Mouse (Mus musculus) small intestine, adult 2 months (tissue): ENCODE data around the gene Fbxl20.

Experiments used
- CTCF ChIP-seq: fragments of 200-500 bp; IDR thresholded peaks from 2 replicates; pipeline ENCODE4 v1.5.1; 2012; ENCODE audit warnings: low read depth, mild to moderate bottlenecking, control low read depth, inconsistent platforms, low read length, moderate library complexity, mixed read lengths; ENCODE audit not compliant: insufficient replicate concordance, insufficient read length; ENCODE audit errors: extremely low read depth
- POLR2A ChIP-seq: fragments of 200-500 bp; IDR thresholded peaks from 2 replicates; pipeline ENCODE4 v1.6.1; 2012; ENCODE audit warnings: low read depth, mild to moderate bottlenecking, control low read depth, inconsistent platforms, low read length, moderate library complexity

DNA sequence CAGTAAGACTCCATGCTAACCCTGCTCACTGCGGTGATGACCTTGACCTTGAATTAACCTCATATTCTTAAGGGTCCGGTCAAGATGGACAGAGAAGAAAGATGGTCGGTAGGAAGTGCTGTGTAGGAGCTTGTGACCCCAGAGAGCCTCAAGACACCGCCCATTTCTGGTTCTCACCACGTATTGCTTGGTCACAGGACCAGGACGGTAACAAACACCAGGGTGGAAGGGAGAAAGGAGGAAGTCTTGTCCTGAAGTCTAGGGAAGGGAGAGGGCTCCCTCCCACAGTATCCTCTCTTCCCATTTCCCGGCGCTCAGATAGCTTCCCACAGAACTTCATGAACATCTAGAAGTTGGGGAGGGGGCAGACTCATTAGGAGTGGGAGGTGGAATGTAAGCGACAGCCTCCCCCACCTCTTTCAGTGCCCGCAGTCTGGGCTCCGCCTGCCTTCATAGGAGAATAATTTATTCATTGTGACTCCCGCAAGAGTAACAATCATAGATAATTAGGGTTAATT, 98.5 kb downstream of the Fbxl20 start:
- TF ChIP-seq CTCF (no peak), POLR2A (no peak)
